Mouse (Mus musculus) mouse embryonic stem cell (cell line): ENCODE results near the gene Tvp23a.

ENCODE experiments used
- in situ Hi-C, 2 experiments: fragments of 300-500 bp; cut with MboI; formaldehyde crosslinking; loops; 1 replicate in 1 of 2; 3 replicates in 1 of 2; pipeline ENCODE4 v1.14.3; 2019 to 2020; ENCODE audit warnings: low sequenced_read_pairs in 2 of 2, low pct_unique_long_range_greater_than_20kb in 1 of 2, mixed read lengths in 1 of 2; ENCODE audit not compliant: unreplicated experiment in 1 of 2

Gene Tvp23a

DNA sequence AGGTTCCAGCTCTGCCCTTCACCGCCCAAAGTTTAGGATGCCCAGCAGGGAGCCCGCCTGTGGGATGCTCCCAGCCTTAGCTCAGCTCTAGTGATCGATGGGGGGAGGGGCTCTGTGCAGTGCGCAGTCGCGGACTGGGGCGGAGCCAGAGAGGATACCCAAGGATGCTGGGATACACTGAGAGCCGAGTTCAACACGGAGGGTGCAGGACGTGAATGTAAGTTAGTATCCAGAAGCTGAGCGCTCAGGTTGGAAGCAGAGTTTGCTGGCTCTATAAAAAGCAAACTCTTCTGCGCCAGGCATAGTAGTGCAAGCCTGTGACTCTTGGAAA is at the start of gene Tvp23a:
Gene Tvp23a, minus strand, starts transcription at position 99 of the 331 bp plus-strand sequence.
- in situ Hi-C loops, result no loop called here

DNA sequence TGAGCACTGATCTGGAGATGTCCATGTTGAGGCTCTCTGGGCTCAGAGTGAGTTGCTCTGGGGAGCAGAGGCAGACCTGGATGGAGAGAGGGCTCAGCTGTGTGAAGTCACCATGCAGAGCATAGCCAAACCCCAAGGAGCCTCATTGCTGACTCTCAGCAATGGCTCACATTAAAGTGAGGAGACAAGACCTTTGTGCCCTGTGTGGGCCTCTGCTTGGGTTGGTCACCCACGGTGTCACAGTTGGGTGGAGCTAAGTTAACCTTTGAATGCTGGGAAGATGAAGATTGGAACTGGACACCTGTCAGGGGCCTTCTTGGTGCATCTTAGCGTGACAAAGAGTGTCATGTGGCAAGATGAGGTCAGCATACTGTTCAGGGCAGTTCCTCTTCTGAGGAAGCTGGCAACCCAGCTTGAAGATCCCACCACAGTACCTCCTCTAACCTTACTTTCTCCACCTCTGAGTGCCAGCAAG is 48.7 kb upstream of the Tvp23a start:
- in situ Hi-C loops, result no loop called here

DNA sequence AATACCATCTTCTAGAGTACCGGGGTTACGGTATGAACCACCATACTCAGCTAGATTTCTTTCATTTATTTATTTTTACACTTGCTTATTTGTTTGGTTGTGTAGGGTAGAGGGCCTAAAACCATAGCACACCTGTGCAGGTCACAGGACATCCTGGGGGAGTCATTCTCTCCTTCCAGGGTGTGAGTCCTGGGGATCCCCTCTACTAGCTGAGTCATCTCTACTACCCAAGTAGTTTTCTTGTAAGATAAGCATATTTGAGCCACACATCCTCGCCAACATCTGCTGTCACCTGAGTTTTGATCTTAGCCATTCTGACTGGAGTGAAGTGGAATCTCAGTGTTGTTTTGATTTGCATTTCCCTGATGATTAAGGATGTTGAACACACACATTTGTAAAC is 45.4 kb upstream of the Tvp23a start:
- in situ Hi-C loops, result no loop called here

DNA sequence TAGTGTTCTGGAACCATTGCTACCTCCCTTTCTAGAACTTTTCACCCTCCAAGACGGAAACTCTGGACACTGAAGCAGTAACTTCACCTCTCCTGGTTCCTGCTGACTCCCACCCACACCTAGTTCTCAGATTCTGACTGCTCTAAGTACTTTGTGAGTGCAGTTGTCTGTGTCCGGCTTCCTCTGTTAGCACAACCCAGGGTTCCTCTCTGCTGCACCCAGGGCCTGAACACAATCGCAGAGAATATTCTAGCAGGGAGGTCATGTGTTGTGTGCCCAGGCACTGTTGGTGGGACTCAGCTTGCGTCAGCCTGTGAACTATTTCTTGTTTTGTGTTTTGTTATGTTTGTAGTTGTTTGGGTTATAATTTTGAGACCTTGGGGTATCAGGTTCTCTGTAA is 44.6 kb upstream of the Tvp23a start:
- in situ Hi-C loops, result no loop called here

DNA sequence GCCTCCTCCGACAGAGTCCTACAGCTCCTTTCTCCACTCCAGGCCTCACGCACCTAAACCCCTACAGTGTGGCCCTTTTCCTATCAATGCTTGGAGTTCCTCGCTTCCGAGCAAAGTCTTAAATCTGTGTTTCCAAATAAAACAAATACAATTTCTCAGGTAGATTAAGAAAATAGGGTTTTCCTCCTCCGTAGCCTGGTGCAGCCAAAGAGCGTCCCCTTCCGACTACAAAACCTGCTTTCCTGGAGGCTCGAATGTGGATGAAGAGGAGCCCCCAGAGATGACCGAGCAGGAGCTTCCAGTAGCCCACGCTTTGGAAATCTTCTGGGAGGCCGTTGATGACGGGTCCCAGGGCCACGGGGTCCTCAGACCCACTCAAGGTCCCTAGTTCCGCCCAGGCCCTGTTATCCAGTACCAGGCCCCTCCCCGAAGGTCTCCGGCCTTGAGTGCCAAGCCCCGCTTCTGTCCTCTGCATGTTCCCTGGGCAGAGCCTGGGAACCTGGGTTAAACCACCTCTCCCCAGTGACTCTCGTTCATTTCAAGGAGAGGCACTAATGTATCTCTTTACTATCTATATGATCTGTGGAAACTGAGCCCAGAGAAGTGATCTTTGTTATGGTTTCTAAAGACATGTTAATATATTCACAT is 43.5 kb upstream of the Tvp23a start:
- in situ Hi-C loops, result no loop called here

DNA sequence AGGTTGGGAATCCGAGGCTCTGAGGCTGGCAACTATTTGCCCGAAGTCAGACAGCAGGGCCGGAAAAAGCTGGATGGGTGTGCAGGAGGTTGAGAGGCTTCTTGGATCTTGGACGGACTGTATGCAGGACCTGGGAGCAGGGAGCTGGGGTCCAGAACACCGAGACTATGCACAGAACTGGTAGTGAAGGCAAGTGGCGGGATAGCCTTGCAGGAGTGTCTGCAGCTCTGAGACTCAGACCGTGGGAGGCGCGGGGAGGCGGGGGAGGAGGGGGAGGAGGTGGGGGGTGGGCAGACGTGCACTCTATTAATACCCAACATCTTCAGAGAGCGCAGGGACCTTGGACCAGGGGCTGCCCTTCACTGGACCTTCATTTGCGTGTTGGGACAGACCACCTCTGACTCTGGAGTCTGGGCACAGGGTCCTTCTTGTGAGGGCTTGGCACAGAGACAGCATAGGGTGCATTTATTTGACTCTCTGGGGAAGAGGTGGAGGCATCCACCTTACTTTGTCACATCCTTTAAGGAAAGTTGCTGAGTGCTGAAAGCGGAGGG is 42.8 kb upstream of the Tvp23a start:
- in situ Hi-C loops, result no loop called here

DNA sequence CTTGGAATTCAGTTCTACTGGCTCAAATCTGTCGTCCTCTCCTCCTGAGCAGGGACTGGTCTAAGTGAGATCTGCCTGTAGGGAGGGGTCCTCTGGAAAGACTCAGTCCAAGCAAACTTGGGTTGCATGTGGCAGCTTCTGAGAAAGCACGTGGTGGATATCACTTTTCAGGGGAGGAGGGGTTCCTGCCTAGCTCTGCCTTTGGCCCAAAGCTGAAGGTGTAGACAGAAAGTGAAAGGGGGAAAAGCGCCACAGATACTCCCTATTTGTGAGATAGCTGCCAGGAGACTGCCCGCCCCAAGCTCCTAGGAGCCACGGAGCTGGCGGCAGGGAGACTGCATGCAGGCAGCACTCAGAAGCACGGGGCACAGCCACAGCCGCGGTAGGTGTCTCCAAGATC is 42.3 kb upstream of the Tvp23a start:
- in situ Hi-C loops, result no loop called here

DNA sequence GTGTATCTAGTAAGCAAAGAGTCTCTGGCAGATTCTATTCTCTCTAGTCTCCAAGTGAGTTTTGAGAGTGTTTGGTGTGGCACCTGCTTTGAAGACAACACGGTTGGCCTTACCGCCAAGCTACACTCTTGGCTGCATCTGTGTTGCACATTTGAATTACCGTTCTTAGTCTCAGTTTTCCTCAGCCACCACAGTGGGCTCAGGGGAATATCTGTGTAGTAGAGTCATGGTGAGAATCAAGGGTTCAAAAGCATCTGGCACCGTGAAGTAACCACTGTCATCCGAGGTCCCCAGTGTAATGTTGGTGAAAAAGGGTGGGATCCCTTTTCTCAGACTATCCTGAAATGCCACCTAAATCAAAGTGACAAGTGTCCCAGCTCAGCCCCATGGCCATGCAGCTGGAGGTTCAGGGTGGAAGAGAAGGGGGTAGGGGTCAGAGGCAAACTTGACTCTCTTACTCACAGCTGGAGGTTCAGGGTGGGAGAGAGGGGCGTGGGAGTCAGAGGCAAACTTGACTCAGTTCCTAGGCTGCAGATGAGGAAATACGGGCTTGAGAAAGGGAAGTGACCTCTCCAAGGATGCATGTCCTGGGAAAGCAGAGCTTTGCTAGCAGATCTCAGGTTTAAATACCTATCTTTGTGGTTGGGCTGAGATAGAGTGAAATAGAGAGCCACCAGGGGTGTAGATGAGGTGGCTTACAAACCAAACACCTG is 41.8 kb upstream of the Tvp23a start:
- in situ Hi-C loops, result no loop called here

DNA sequence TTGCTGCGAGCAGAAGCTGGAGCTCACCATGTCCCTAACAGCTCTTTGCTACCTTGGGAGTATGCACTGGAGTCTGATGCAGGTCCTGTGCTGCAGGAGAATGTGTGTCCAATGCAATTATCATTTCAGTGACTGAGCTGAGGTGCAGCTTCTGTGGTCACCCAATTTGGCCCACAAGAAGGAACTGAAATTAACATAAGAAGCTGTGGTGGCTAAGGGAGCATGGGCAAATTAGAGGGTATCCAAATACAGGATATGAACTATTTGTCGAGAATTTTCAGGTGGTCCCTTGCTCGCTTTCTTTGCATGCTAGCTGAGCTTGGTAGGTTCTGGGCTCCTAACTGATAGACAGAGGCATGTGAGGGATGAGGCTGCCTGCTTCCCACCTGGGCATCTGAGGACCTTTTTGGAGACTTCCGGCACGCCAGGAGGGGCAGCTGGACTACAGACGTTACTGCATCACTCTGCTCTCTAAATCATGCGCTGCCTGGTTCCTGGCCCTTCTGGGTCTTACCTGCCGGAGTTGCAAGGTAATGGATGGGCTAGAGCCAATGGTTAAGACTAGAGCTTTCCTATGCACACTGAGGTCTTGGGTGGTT is 40.8 kb upstream of the Tvp23a start:
- in situ Hi-C loops, result no loop called here

DNA sequence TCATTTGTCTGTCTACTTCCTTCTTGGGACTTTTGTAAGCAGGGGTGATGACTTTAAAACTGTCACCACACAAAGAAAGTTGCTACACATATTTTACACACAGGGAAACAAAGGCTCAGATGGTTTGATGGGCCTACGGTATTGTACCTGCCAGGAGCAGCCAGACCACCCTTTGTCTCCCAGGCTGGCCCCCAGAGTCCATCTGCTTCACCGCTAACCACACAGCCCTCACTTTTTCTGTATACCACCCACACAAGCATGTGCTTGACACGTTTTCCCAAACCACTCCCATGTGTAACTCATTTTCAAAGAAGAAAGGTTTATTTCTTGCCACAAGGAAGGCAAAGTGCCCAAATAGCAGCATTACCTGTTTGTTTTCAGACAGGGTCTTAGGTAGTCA is 39.8 kb upstream of the Tvp23a start:
- in situ Hi-C loops, result no loop called here

DNA sequence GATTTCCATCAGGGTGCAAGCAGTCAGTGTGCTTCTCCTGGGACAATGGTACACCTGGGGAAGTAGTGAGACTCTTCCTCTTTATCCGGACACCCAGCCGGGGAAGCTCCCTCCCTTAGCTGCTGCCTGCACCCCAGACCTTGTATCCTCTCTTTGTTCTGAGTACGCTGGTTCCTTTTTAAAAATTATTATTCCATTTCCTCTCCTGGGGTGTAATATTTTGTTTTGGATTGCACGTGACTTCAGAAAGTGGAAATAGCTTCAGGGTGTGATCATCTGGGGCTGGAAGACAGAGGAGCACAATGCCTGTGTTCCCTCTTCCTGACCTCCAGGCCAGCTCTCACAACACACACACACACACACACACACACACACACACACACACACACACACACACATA is 35.2 kb upstream of the Tvp23a start:
- in situ Hi-C loops, result no loop called here

DNA sequence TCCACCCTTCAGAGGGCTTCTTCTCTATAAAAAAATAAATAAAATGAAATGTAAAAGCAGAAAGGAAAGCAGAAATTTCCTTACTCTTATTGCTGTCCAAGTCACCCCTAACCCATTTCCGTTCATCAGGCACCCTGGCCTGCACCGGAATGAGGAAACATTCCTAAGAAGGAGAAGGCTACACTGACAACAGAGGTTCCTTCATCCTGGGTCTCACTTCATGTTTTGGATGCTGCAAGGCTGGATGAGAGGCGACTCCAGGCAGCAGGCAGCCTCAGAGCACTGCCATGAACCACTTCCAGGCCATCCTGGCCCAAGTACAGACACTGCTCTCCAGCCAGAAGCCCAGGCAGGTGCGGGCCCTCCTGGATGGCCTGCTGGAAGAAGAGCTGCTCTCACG is 32.7 kb upstream of the Tvp23a start, which contains the start of gene Ciita:
Gene Ciita, plus strand, starts transcription at position 203 of the 400 bp plus-strand sequence.
- in situ Hi-C loops, result no loop called here

DNA sequence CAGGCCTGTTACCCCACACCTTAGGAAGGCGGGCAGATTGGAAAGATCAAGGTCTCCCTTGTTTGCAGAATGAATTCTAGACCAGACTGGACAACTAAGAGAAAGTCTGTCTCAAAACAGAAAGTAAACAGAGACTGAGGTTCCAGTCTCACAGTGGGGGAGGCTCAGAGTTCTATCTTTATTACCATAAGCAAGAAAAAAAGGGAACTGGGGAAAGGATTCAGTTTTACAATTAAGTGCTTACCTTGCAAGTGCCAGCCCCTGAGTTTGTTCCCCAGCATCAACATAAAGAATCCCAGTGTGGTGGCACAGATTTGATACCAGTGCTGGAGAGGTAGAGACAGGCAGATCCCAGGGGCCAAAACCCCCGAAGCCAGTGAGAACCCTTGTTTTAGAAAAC is 28.8 kb upstream of the Tvp23a start:
- in situ Hi-C loops, result no loop called here

DNA sequence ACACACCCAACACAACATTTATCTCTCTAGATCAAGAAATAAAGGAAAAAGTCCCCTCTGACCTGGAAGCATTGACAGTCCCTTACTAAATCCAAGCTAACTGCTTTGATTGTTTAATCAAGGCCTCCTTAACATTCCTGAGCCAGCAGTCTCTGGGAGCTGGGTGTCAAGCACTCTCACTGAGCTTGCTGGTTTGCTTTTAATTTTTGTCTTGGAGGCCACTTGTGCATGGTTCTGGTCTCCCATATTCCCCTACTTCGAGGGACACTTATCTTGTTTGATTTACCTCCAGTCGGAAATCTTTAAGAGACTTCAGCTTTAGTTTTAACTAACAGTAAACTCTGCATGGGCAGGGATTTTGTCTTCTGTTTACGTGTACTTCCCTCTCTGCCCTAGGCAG is 27.8 kb upstream of the Tvp23a start:
- in situ Hi-C loops, result no loop called here

DNA sequence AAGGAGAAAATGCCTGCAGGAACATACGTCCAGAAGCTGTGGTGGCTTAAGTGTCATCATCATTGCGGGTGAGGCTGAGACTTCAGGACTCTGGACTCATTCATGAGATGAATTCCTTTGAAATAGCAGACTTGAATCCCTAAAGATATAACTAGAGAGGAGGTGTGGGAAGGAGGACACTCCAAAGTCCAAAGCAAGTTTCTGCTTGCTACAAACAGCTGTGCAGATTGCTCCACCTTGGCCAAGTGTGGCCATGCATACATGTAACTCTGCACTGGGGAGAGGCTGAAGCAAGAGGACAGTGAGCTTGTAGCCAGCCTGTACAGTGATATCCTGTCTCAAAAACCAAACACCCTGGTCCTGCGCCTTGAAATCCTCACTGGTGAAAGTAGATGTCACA is 24.8 kb upstream of the Tvp23a start:
- in situ Hi-C loops, result no loop called here

DNA sequence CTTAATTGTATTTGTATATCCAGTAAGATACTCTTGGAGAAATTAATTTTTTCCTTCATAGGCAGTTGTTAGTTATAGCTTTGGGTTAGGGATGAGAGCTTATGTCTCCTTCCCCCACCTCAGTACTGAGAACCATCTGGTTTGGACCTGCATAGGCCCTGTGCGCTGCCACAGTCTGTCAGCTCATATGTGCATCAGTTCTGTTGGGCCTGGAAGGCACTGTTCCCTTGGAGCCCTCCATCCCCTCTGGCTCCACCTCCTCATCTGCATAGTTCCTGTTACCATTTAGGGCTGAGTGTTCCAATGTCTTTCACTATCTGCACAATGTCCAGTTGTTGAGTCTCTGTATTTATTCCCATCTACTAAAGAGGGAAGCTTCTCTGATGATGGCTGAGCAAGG is 21.0 kb upstream of the Tvp23a start:
- in situ Hi-C loops, result no loop called here

DNA sequence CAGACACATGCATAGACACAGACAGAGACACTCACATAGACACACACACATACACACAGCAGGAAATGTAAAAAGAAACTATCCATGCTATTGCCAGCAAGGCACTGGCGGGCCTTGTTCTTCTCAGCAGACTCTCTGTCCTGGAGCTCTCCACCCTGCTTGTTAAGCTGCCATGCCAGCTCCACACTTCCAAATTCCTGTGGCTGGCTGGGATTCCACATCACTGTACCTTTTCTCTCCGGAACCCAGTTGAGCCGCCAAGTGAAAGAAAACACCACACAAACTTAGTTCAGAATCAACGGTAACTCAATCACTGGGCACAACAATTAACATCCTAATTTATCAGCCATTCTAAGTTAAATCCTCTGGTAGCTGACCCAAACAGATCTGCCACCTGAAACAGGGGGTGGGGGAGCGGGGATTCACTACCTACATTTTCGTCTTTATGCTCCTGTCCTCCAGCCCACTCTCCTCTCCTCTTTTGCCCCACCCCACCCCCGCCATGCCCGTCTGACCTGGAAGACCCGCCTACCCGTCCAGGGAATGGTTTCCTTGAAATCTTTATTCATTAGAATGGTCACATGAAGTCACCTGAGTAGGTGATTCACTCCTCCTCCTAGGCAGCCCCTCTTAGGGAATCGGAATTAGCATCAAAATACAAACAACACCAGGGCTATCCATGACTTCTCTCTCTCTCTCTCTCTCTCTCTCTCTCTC is 20.4 kb upstream of the Tvp23a start:
- in situ Hi-C loops, result no loop called here

DNA sequence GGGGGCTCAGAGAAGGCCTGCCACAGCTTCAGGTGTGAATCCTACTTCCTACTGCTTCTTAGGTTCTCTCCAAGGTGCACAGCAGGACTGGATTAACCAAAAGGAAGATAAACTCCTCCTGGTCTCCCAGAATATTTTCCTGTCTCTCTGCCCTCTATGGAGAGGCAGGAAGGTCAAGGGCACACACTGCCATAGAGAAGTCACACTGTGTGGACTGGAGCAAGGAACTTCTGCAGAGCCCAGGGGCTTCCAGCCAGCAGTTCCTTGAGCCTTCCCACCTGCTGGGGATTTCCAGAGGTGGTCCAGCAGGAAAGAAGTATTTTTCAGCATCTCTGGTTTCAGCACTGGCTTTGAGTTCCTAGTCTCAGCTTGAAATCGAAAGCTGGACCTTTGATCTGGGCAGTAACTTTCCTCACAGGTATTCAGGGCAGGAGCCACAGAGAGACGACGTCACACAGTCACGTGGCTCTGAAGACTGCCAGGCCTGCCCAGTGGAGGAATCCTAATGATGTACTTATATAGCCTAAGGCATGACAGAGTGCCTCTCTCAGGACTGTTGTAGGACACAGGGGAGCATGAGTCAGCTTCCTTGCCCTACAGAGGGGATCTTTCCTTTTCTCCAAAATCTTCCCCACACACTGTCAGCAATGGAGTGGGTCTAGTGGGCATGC is 18.0 kb upstream of the Tvp23a start:
- in situ Hi-C loops, result no loop called here

DNA sequence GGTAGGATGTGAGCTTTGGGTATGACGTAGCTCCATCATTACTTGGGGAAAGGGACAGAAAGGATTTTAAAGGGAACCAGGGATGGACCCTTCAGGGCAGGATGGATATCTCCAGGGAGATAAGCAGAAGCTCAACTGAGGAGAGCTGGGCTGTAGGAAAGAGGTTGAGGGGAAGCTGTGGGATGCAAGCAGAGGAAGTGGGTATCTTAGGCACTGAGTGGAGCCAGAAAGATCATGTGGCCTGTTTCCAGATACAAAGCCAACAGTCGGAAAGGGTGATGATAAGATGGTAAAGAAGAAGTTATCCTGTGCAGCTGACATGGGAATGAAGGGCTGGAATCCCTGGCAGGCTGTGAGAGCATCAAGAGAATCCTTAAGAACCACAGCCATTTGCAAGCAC is 14.0 kb upstream of the Tvp23a start:
- in situ Hi-C loops, result no loop called here
